Mouse (Mus musculus): ENCODE measurements around the gene Car6. TPM values are rescaled to one million over a fixed set of nuclear protein-coding genes. Genes with fewer than 3 reads are reported as not detected.
A peak's percentile ranks its signal among the peaks of the same experiment; 100 is the strongest.

Gene Car6
- polyA plus RNA-seq, 1 experiment from 2014 or later = not detected

DNA sequence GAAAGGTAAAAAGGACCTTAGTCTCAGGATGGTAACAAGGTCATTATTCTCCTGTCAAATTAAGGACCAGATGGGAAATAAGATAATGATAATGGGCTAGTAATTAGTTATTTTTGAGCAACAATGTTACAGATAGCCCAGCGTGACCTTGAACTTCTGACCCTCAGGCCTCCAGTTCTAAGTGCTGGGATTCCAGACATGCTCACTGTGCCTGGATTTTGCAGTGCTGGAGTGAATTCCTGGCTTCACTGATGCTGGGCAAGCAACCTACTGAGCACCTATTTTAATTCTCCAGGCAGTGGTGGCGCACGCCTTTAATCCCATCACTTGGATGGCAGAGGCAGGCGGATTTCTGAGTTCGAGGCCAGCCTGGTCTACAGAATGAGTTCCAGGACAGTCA is 8.6 kb upstream of the Car6 start:
- H3K27me3 ChIP-seq (ENCODE audit: poor library complexity, severe bottlenecking) = no peaks in the 10 kb centered on the region
- no peaks in the 10 kb centered on the region for H3K9me3 ChIP-seq
- no peak overlapping the region for H3K4me3 ChIP-seq
- peaks cover 14% of the 10 kb centered on the region for H3K4me1 ChIP-seq
- no peak for DNase-seq (ENCODE audit: extremely low spot score, low spot score)
- no peak overlapping the region for H3K27ac ChIP-seq
- 96% methylated on average over 5 of the region's 5 CpGs for WGBS
- no peaks in the 10 kb centered on the region for H3K36me3 ChIP-seq (replicated peaks)

DNA sequence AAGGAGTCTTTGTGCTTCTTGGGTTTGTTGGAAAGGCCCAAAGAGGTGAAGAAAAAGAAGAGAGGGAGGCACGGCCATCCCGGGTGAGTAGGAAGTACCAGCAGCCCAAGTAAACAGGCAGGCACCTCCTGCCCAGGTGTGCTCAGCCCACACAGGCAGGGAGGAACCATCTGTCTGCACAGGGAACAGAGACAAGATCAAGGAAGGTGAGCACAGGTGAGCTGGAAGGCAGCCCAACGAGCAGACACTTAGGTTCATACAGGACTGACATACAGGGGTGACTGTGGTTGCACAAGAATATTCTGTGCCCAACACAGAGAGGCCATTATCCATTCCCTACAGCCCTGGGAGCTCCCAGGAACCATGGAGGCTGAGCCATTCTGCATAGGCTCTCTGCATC is 3.7 kb upstream of the Car6 start:
- no peak overlapping the region for H3K4me3 ChIP-seq
- no peak for DNase-seq (ENCODE audit: extremely low spot score, low spot score)
- H3K27ac ChIP-seq = no peak overlapping the region
- H3K36me3 ChIP-seq (replicated peaks) = no peaks in the 10 kb centered on the region
- peaks cover 14% of the 10 kb centered on the region for H3K4me1 ChIP-seq
- 80% methylated on average over 3 of the region's 3 CpGs for WGBS
- H3K9me3 ChIP-seq = no peaks in the 10 kb centered on the region
- no peaks in the 10 kb centered on the region for H3K27me3 ChIP-seq (ENCODE audit: poor library complexity, severe bottlenecking)

- Histone ChIP-seq H3K27me3 (ENCODE audit: poor library complexity, severe bottlenecking) (no peaks in the 10 kb centered on the region), H3K9me3 (no peaks in the 10 kb centered on the region), H3K36me3 (replicated peaks) (no peaks in the 10 kb centered on the region), H3K4me3 (no peak overlapping the region), H3K4me1 (peaks cover 21% of the 10 kb centered on the region), H3K27ac (no peak overlapping the region)
- 88% methylated on average over 5 of the region's 5 CpGs for WGBS
- no peak for DNase-seq (ENCODE audit: extremely low spot score, low spot score)
Measured at GRCm38 (mm10) chr4:150202702-150203101, 1.6 kb upstream of the Car6 start.

- Histone ChIP-seq H3K4me1 (peaks cover 18% of the 10 kb centered on the region), H3K27me3 (ENCODE audit: poor library complexity, severe bottlenecking) (no peaks in the 10 kb centered on the region), H3K36me3 (replicated peaks) (no peaks in the 10 kb centered on the region), H3K27ac (no peak overlapping the region), H3K9me3 (no peaks in the 10 kb centered on the region), H3K4me3 (no peak overlapping the region)
- DNase-seq (ENCODE audit: extremely low spot score, low spot score) = no peak
- WGBS = 83% methylated on average over 9 of the region's 9 CpGs
Measured at GRCm38 (mm10) chr4:150198268-150198667, 2.9 kb downstream of the Car6 start.

DNA sequence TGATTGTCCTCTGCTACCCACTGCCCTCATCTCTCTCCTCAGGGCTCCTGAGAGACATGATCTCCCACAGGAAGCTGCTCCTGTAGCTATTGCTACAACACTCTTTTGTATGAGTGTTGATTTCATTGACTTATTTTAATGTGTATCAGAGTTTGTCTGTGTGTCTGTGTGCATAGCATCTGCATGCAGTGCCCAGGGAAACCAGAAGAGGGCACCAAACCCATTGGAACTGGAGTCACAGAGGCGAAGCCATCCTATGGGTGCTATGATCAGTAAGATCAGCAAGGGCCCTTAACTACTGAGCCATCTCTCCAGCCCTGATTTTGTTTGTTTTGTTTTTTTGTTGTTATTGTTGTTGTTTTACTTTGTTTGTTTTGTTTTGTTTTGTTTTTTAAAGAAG is 7.2 kb downstream of the Car6 start:
- H3K27me3 ChIP-seq (ENCODE audit: poor library complexity, severe bottlenecking) = no peaks in the 10 kb centered on the region
- WGBS = 39% methylated on average over 1 of the region's 1 CpGs
- DNase-seq (ENCODE audit: extremely low spot score, low spot score) = peak; percentile 60
- 0 out of 2 replicates have a peak, but pooled peaks cover 10% of the 10 kb centered on the region for H3K4me1 ChIP-seq
- H3K4me3 ChIP-seq = no peak overlapping the region
- no peak overlapping the region for H3K27ac ChIP-seq
- no peaks in the 10 kb centered on the region for H3K9me3 ChIP-seq
- H3K36me3 ChIP-seq (replicated peaks) = no peaks in the 10 kb centered on the region

GRCm38 (mm10) chr4:150192199-150192598 is 8.9 kb downstream of the Car6 start:
- Histone ChIP-seq H3K27me3 (ENCODE audit: poor library complexity, severe bottlenecking) (no peaks in the 10 kb centered on the region), H3K4me1 (peaks cover 10% of the 10 kb centered on the region; the same call in 1 of the 2 replicates), H3K36me3 (replicated peaks) (no peaks in the 10 kb centered on the region), H3K27ac (no peak overlapping the region), H3K9me3 (no peaks in the 10 kb centered on the region), H3K4me3 (no peak overlapping the region)
- whole genome bisulfite sequencing = 86% methylated on average over 6 of the region's 6 CpGs
- no peak for DNase-seq (ENCODE audit: extremely low spot score, low spot score)

GRCm38 (mm10) chr4:150188236-150188635 is 12.9 kb downstream of the Car6 start:
- no peaks in the 10 kb centered on the region for H3K36me3 ChIP-seq (replicated peaks)
- H3K9me3 ChIP-seq = no peaks in the 10 kb centered on the region; the same call in 1 of the 2 replicates
- no peak for DNase-seq (ENCODE audit: extremely low spot score, low spot score)
- WGBS = 56% methylated on average over 11 of the region's 11 CpGs
- no peak overlapping the region for H3K4me3 ChIP-seq
- peaks cover 8% of the 10 kb centered on the region; the same call in 1 of the 2 replicates for H3K4me1 ChIP-seq
- no peak overlapping the region for H3K27ac ChIP-seq
- no peaks in the 10 kb centered on the region for H3K27me3 ChIP-seq (ENCODE audit: poor library complexity, severe bottlenecking)

DNA sequence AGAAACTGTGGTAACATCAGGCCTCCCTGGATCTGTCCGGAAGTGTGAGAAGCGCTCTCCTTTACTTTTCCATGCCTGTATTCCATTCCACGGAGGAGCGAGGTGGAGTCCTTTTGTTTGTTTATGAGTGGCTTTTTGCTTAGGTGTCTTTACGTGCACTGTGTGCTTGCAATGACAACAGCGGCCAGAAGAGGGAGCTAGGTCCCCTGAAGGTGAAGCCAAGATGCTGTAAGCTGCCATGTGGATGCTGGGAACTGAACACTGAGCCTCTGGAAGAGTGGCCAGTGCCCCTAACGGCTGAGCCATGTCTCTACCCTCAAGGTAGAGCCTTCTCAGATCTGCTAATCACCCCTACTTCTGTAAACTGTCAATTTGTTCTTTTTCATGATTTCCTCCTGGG is 19.8 kb downstream of the Car6 start:
- H3K27ac ChIP-seq = no peak overlapping the region
- WGBS = 91% methylated on average over 7 of the region's 7 CpGs
- no peaks in the 10 kb centered on the region for H3K36me3 ChIP-seq (replicated peaks)
- H3K4me1 ChIP-seq = peaks cover 16% of the 10 kb centered on the region
- DNase-seq (ENCODE audit: extremely low spot score, low spot score) = no peak
- H3K27me3 ChIP-seq (ENCODE audit: poor library complexity, severe bottlenecking) = no peaks in the 10 kb centered on the region
- H3K4me3 ChIP-seq = no peak overlapping the region
- H3K9me3 ChIP-seq = peaks cover 8% of the 10 kb centered on the region; the same call in 1 of the 2 replicates

GRCm38 (mm10) chr4:150178131-150178530 is 23.0 kb downstream of the Car6 start:
- WGBS = 60% methylated on average over 4 of the region's 4 CpGs
- H3K36me3 ChIP-seq (replicated peaks) = no peaks in the 10 kb centered on the region
- H3K27ac ChIP-seq = no peak overlapping the region
- H3K4me1 ChIP-seq = peaks cover 17% of the 10 kb centered on the region
- no peak for DNase-seq (ENCODE audit: extremely low spot score, low spot score)
- peaks cover 8% of the 10 kb centered on the region; the same call in 1 of the 2 replicates for H3K9me3 ChIP-seq
- no peak overlapping the region for H3K4me3 ChIP-seq
- H3K27me3 ChIP-seq (ENCODE audit: poor library complexity, severe bottlenecking) = no peaks in the 10 kb centered on the region

DNA sequence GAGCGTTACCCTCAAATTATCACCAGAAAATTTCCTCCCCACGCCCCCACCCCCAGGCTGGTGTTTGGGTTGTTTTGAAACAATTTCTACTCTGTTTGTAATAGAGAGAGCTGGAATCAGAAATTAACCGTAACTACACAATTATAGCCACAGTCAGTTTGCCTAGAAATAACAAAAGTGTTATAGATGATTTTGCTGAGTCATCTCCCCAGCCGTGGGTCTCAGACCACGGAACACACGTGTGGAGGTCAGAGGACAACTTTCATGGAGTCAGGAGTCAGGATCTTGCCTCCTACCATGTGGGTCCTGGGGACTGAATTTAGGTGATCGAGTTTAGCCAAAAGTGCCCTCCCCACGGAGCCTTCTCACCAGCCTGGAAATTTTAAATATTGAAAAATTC is 24.0 kb downstream of the Car6 start:
- Histone ChIP-seq H3K9me3 (peaks cover 3% of the 10 kb centered on the region; the same call in 1 of the 2 replicates), H3K27ac (no peak overlapping the region), H3K27me3 (ENCODE audit: poor library complexity, severe bottlenecking) (no peaks in the 10 kb centered on the region), H3K4me1 (peaks cover 17% of the 10 kb centered on the region), H3K36me3 (replicated peaks) (no peaks in the 10 kb centered on the region), H3K4me3 (no peak overlapping the region)
- 71% methylated on average over 8 of the region's 8 CpGs for WGBS
- DNase-seq (ENCODE audit: extremely low spot score, low spot score) = no peak

GRCm38 (mm10) chr4:150176535-150176934 is 24.6 kb downstream of the Car6 start:
- Histone ChIP-seq H3K36me3 (replicated peaks) (no peaks in the 10 kb centered on the region), H3K9me3 (peaks cover 3% of the 10 kb centered on the region; the same call in 1 of the 2 replicates), H3K27me3 (ENCODE audit: poor library complexity, severe bottlenecking) (no peaks in the 10 kb centered on the region), H3K27ac (no peak overlapping the region; the same call in 1 of the 2 replicates), H3K4me3 (peak overlapping the region; percentile 9; the same call in 1 of the 2 replicates), H3K4me1 (peaks cover 17% of the 10 kb centered on the region)
- 12% methylated on average over 7 of the region's 7 CpGs for WGBS
- peak; percentile 67 for DNase-seq (ENCODE audit: extremely low spot score, low spot score)

GRCm38 (mm10) chr4:150174027-150174426 is 27.1 kb downstream of the Car6 start:
- 95% methylated on average over 14 of the region's 14 CpGs for WGBS
- no peaks in the 10 kb centered on the region for H3K27me3 ChIP-seq (ENCODE audit: poor library complexity, severe bottlenecking)
- no peaks in the 10 kb centered on the region for H3K36me3 ChIP-seq (replicated peaks)
- H3K9me3 ChIP-seq = no peaks in the 10 kb centered on the region
- no peak overlapping the region for H3K4me3 ChIP-seq
- H3K4me1 ChIP-seq = peaks cover 17% of the 10 kb centered on the region
- H3K27ac ChIP-seq = no peak overlapping the region
- DNase-seq (ENCODE audit: extremely low spot score, low spot score) = no peak

- Histone ChIP-seq H3K4me3 (no peak overlapping the region), H3K9me3 (no peaks in the 10 kb centered on the region), H3K27ac (no peak overlapping the region), H3K4me1 (peaks cover 12% of the 10 kb centered on the region), H3K27me3 (ENCODE audit: poor library complexity, severe bottlenecking) (no peaks in the 10 kb centered on the region), H3K36me3 (replicated peaks) (no peaks in the 10 kb centered on the region)
- WGBS = 59% methylated on average over 10 of the region's 10 CpGs
- DNase-seq (ENCODE audit: extremely low spot score, low spot score) = peak; percentile 34
Measured at GRCm38 (mm10) chr4:150173281-150173680, 27.9 kb downstream of the Car6 start.

GRCm38 (mm10) chr4:150172107-150172506 is 29.0 kb downstream of the Car6 start:
- no peak overlapping the region for H3K27ac ChIP-seq
- H3K9me3 ChIP-seq = no peaks in the 10 kb centered on the region
- no peak overlapping the region for H3K4me3 ChIP-seq
- no peaks in the 10 kb centered on the region for H3K36me3 ChIP-seq (replicated peaks)
- H3K27me3 ChIP-seq (ENCODE audit: poor library complexity, severe bottlenecking) = no peaks in the 10 kb centered on the region
- H3K4me1 ChIP-seq = peaks cover 10% of the 10 kb centered on the region
- no peak for DNase-seq (ENCODE audit: extremely low spot score, low spot score)
- 79% methylated on average over 8 of the region's 8 CpGs for WGBS

Measured in forebrain, embryonic 10.5 days (tissue).